Mouse (Mus musculus): ENCODE measurements around the gene Tmem256. TPM values are rescaled to one million over a fixed set of nuclear protein-coding genes. Genes with fewer than 3 reads are reported as not detected.
"Not testable (repeated sequence)": the region's sequence is repeated elsewhere in the genome, so short reads cannot be mapped to it uniquely, and the experiment has no call there.

The Tmem256 gene
- polyA plus RNA-seq, 1 experiment from 2014 or later, result 455 TPM

GRCm38 (mm10) chr11:69853994-69854393, 15.7 kb downstream of the Tmem256 start:
- no peak overlapping the region for H3K4me3 ChIP-seq (ENCODE audit: low read depth, low read length)
- WGBS, result 58% methylated on average over 7 of the region's 7 CpGs
- no peak for ATAC-seq (replicated peaks; ENCODE audit: low FRiP score, low TSS enrichment, low read depth)
- no peak overlapping the region for H3K9ac ChIP-seq (ENCODE audit: low read length)
- no peak overlapping the region for H3K4me2 ChIP-seq (ENCODE audit: low read length)
- H3K4me1 ChIP-seq (replicated peaks; ENCODE audit: control insufficient read depth, insufficient read depth, low read length), result no peaks in the 10 kb centered on the region
- H3K36me3 ChIP-seq (ENCODE audit: control insufficient read depth, insufficient read depth, low read length), result peaks cover 38% of the 10 kb centered on the region
- H3K27ac ChIP-seq (ENCODE audit: low read depth), result no peak overlapping the region
- H3K27me3 ChIP-seq (replicated peaks; ENCODE audit: control insufficient read depth, insufficient read depth, low read length), result peaks cover 11% of the 10 kb centered on the region
- no peak for DNase-seq (ENCODE audit: low spot score)
- H3K9me3 ChIP-seq (ENCODE audit: control insufficient read depth, low read length), result no peaks in the 10 kb centered on the region

- H3K4me3 ChIP-seq (ENCODE audit: low read depth, low read length), result no peak overlapping the region
- H3K9me3 ChIP-seq (ENCODE audit: control insufficient read depth, low read length), result no peaks in the 10 kb centered on the region
- no peak for ATAC-seq (replicated peaks; ENCODE audit: low FRiP score, low TSS enrichment, low read depth)
- no peak overlapping the region for H3K9ac ChIP-seq (ENCODE audit: low read length)
- WGBS, result 85% methylated on average over 10 of the region's 10 CpGs
- no peak for DNase-seq (ENCODE audit: low spot score)
- H3K4me2 ChIP-seq (ENCODE audit: low read length), result no peak overlapping the region
- no peak overlapping the region for H3K27ac ChIP-seq (ENCODE audit: low read depth)
- no peaks in the 10 kb centered on the region for H3K4me1 ChIP-seq (replicated peaks; ENCODE audit: control insufficient read depth, insufficient read depth, low read length)
- H3K27me3 ChIP-seq (replicated peaks; ENCODE audit: control insufficient read depth, insufficient read depth, low read length), result peaks cover 13% of the 10 kb centered on the region
- H3K36me3 ChIP-seq (ENCODE audit: control insufficient read depth, insufficient read depth, low read length), result peaks cover 31% of the 10 kb centered on the region
Measured at GRCm38 (mm10) chr11:69854680-69855079, 16.4 kb downstream of the Tmem256 start.

GRCm38 (mm10) chr11:69855347-69855746, 17.0 kb downstream of the Tmem256 start:
- peaks cover 24% of the 10 kb centered on the region for H3K36me3 ChIP-seq (ENCODE audit: control insufficient read depth, insufficient read depth, low read length)
- no peak; the same call in 1 of the 2 replicates for ATAC-seq (replicated peaks; ENCODE audit: low FRiP score, low TSS enrichment, low read depth)
- no peaks in the 10 kb centered on the region for H3K4me1 ChIP-seq (replicated peaks; ENCODE audit: control insufficient read depth, insufficient read depth, low read length)
- peaks cover 13% of the 10 kb centered on the region for H3K27me3 ChIP-seq (replicated peaks; ENCODE audit: control insufficient read depth, insufficient read depth, low read length)
- no peaks in the 10 kb centered on the region for H3K9me3 ChIP-seq (ENCODE audit: control insufficient read depth, low read length)
- no peak for DNase-seq (ENCODE audit: low spot score)
- no peak overlapping the region for H3K27ac ChIP-seq (ENCODE audit: low read depth)
- no peak overlapping the region for H3K9ac ChIP-seq (ENCODE audit: low read length)
- 29% methylated on average over 16 of the region's 16 CpGs for WGBS
- H3K4me2 ChIP-seq (ENCODE audit: low read length), result no peak overlapping the region
- no peak overlapping the region for H3K4me3 ChIP-seq (ENCODE audit: low read depth, low read length)

- peak within 1 kb of the TSS; percentile 27 for H3K9ac ChIP-seq (ENCODE audit: low read length)
- 14% methylated on average over 30 of the region's 30 CpGs for WGBS
- DNase-seq (ENCODE audit: low spot score) (peak; percentile 75), ATAC-seq (replicated peaks; ENCODE audit: low FRiP score, low TSS enrichment, low read depth) (peak; percentile 76)
- no peaks in the 10 kb centered on the region for H3K9me3 ChIP-seq (ENCODE audit: control insufficient read depth, low read length)
- no peaks in the 10 kb centered on the region for H3K36me3 ChIP-seq (ENCODE audit: control insufficient read depth, insufficient read depth, low read length)
- peak within 1 kb of the TSS; percentile 43 for H3K4me2 ChIP-seq (ENCODE audit: low read length)
- H3K27me3 ChIP-seq (replicated peaks; ENCODE audit: control insufficient read depth, insufficient read depth, low read length), result peaks cover 13% of the 10 kb centered on the region
- H3K4me1 ChIP-seq (replicated peaks; ENCODE audit: control insufficient read depth, insufficient read depth, low read length), result no peaks in the 10 kb centered on the region
- H3K4me3 ChIP-seq (ENCODE audit: low read depth, low read length), result peak within 1 kb of the TSS; percentile 20
- peak within 1 kb of the TSS; percentile 9; the same call in 1 of the 2 replicates for H3K27ac ChIP-seq (ENCODE audit: low read depth)
Measured at GRCm38 (mm10) chr11:69858113-69858998, 20.0 kb downstream of the Tmem256 start, which contains the start of gene Tnk1. Tnk1 (minus strand) TSS chr11:69858730.

GRCm38 (mm10) chr11:69863729-69864128, 25.4 kb downstream of the Tmem256 start:
- not testable (repeated sequence) for H3K27me3 ChIP-seq (replicated peaks; ENCODE audit: control insufficient read depth, insufficient read depth, low read length); ATAC-seq (replicated peaks; ENCODE audit: low FRiP score, low TSS enrichment, low read depth); DNase-seq (ENCODE audit: low spot score); H3K9ac ChIP-seq (ENCODE audit: low read length); H3K36me3 ChIP-seq (ENCODE audit: control insufficient read depth, insufficient read depth, low read length); H3K4me3 ChIP-seq (ENCODE audit: low read depth, low read length); H3K4me2 ChIP-seq (ENCODE audit: low read length); H3K9me3 ChIP-seq (ENCODE audit: control insufficient read depth, low read length); H3K4me1 ChIP-seq (replicated peaks; ENCODE audit: control insufficient read depth, insufficient read depth, low read length); H3K27ac ChIP-seq (ENCODE audit: low read depth)
- WGBS, result 73% methylated on average over 3 of the region's 3 CpGs

GRCm38 (mm10) chr11:69864138-69864860, 26.0 kb downstream of the Tmem256 start:
- Histone ChIP-seq H3K27me3 (replicated peaks; ENCODE audit: control insufficient read depth, insufficient read depth, low read length) (no peaks in the 10 kb centered on the region; the same call in 1 of the 2 replicates), H3K9ac (ENCODE audit: low read length) (no peak overlapping the region), H3K9me3 (ENCODE audit: control insufficient read depth, low read length) (no peaks in the 10 kb centered on the region), H3K4me1 (replicated peaks; ENCODE audit: control insufficient read depth, insufficient read depth, low read length) (no peaks in the 10 kb centered on the region), H3K4me2 (ENCODE audit: low read length) (no peak overlapping the region), H3K4me3 (ENCODE audit: low read depth, low read length) (no peak overlapping the region), H3K36me3 (ENCODE audit: control insufficient read depth, insufficient read depth, low read length) (no peaks in the 10 kb centered on the region), H3K27ac (ENCODE audit: low read depth) (no peak overlapping the region)
- ATAC-seq (replicated peaks; ENCODE audit: low FRiP score, low TSS enrichment, low read depth) (no peak), DNase-seq (ENCODE audit: low spot score) (no peak)
- WGBS, result 60% methylated on average over 8 of the region's 8 CpGs

GRCm38 (mm10) chr11:69865561-69865960, 27.2 kb downstream of the Tmem256 start:
- Histone ChIP-seq H3K4me3 (ENCODE audit: low read depth, low read length) (no peak overlapping the region), H3K4me2 (ENCODE audit: low read length) (no peak overlapping the region), H3K36me3 (ENCODE audit: control insufficient read depth, insufficient read depth, low read length) (no peaks in the 10 kb centered on the region), H3K9me3 (ENCODE audit: control insufficient read depth, low read length) (no peaks in the 10 kb centered on the region), H3K27me3 (replicated peaks; ENCODE audit: control insufficient read depth, insufficient read depth, low read length) (no peaks in the 10 kb centered on the region), H3K27ac (ENCODE audit: low read depth) (no peak overlapping the region), H3K4me1 (replicated peaks; ENCODE audit: control insufficient read depth, insufficient read depth, low read length) (no peaks in the 10 kb centered on the region), H3K9ac (ENCODE audit: low read length) (no peak overlapping the region)
- DNase-seq (ENCODE audit: low spot score) (no peak), ATAC-seq (replicated peaks; ENCODE audit: low FRiP score, low TSS enrichment, low read depth) (no peak)
- 84% methylated on average over 9 of the region's 9 CpGs for WGBS

GRCm38 (mm10) chr11:69867335-69867734, 29.0 kb downstream of the Tmem256 start:
- Histone ChIP-seq H3K9ac (ENCODE audit: low read length) (no peak overlapping the region), H3K27me3 (replicated peaks; ENCODE audit: control insufficient read depth, insufficient read depth, low read length) (no peaks in the 10 kb centered on the region), H3K36me3 (ENCODE audit: control insufficient read depth, insufficient read depth, low read length) (no peaks in the 10 kb centered on the region), H3K4me1 (replicated peaks; ENCODE audit: control insufficient read depth, insufficient read depth, low read length) (no peaks in the 10 kb centered on the region), H3K27ac (ENCODE audit: low read depth) (no peak overlapping the region), H3K4me2 (ENCODE audit: low read length) (no peak overlapping the region), H3K4me3 (ENCODE audit: low read depth, low read length) (no peak overlapping the region), H3K9me3 (ENCODE audit: control insufficient read depth, low read length) (no peaks in the 10 kb centered on the region)
- 59% methylated on average over 9 of the region's 9 CpGs for WGBS
- no peak for ATAC-seq (replicated peaks; ENCODE audit: low FRiP score, low TSS enrichment, low read depth)
- DNase-seq (ENCODE audit: low spot score), result no peak

Measured in intestine, embryonic 14.5 days (tissue).